Mouse (Mus musculus): ENCODE results near the gene E030025P04Rik. TPM values are rescaled to one million over a fixed set of nuclear protein-coding genes. Genes with fewer than 3 reads are reported as not detected.

Gene E030025P04Rik
- not detected in 2 replicates for polyA plus RNA-seq (2014; fragmentation: Nextera tagmentation; extraction: Ambion mirVana)

DNA sequence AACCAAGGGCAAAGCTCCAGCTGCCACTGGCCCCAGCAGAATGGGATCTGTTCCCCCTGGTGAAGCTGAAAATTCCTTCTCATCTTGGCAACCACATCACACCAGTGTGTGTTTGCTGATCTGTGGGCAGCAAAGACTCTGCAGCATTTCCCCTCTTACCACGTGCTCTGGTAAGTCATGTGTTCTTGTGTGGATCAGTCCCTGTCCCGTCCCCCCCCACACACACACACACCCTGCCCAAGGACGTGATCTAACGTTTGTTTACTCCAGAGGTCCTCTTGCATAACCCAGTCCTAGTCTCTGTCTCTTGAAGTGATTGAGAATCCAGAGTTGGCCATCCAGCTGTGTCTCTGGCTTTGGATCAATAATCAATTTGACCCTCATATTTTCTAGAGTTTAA is at the start of gene E030025P04Rik:
Gene E030025P04Rik, minus strand, starts transcription at position 134 of the 400 bp plus-strand sequence.
- Histone ChIP-seq H3K4me2 (no peak within 1 kb of the TSS), H3K27me3 (ENCODE audit: control insufficient read depth, insufficient read depth, low read length) (peaks cover 2% of the 10 kb centered on the region), H3K27ac (ENCODE audit: low read depth, low read length) (no peak within 1 kb of the TSS), H3K4me1 (ENCODE audit: control insufficient read depth, insufficient read depth, low read length) (no peaks in the 10 kb centered on the region), H3K9ac (ENCODE audit: low read depth, low read length) (no peak within 1 kb of the TSS), H3K4me3 (ENCODE audit: low read depth, low read length) (no peak within 1 kb of the TSS), H3K36me3 (ENCODE audit: control insufficient read depth, insufficient read depth, low read length) (no peaks in the 10 kb centered on the region), H3K9me3 (replicated peaks; ENCODE audit: control insufficient read depth, low read length) (no peaks in the 10 kb centered on the region)
- 74% methylated on average over 4 of the region's 4 CpGs for WGBS (ENCODE audit: insufficient replicate concordance)
- no peak for ATAC-seq (replicated peaks; ENCODE audit: insufficient number of reproducible peaks, low FRiP score, low TSS enrichment)

- Histone ChIP-seq H3K4me1 (ENCODE audit: control insufficient read depth, insufficient read depth, low read length) (no peaks in the 10 kb centered on the region), H3K27me3 (ENCODE audit: control insufficient read depth, insufficient read depth, low read length) (no peaks in the 10 kb centered on the region), H3K9ac (ENCODE audit: low read depth, low read length) (no peak overlapping the region), H3K4me3 (ENCODE audit: low read depth, low read length) (no peak overlapping the region), H3K36me3 (ENCODE audit: control insufficient read depth, insufficient read depth, low read length) (no peaks in the 10 kb centered on the region), H3K9me3 (replicated peaks; ENCODE audit: control insufficient read depth, low read length) (no peaks in the 10 kb centered on the region), H3K4me2 (no peak overlapping the region), H3K27ac (ENCODE audit: low read depth, low read length) (no peak overlapping the region)
- no peak; the same call in 1 of the 2 replicates for ATAC-seq (replicated peaks; ENCODE audit: insufficient number of reproducible peaks, low FRiP score, low TSS enrichment)
- 46% methylated on average over 15 of the region's 15 CpGs for WGBS (ENCODE audit: insufficient replicate concordance)
These were observed 48.7 kb upstream of the E030025P04Rik start for GRCm38 (mm10) chr11:109192673-109193557.

DNA sequence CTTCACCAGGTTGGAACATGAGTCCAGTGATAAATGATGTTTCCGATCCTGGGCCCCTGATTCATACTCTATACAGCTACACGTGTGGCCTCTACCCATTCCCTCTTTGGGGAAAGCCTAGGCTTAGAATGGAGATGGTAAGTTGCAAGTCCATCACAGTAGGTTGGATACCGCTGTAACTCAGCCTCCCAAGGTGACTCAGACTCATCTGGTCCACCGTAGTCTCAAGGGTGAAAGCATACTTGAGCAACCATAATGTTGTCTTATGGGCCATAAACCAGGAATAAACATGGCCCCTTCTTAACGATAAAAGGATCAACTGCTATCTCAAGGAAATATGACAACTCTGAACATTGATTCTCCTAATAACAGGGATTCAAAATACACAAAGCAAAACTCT is 44.1 kb upstream of the E030025P04Rik start:
- H3K27ac ChIP-seq (ENCODE audit: low read depth, low read length) = no peak overlapping the region
- H3K4me2 ChIP-seq = no peak overlapping the region
- no peak overlapping the region for H3K4me3 ChIP-seq (ENCODE audit: low read depth, low read length)
- no peaks in the 10 kb centered on the region for H3K36me3 ChIP-seq (ENCODE audit: control insufficient read depth, insufficient read depth, low read length)
- no peak for ATAC-seq (replicated peaks; ENCODE audit: insufficient number of reproducible peaks, low FRiP score, low TSS enrichment)
- H3K9ac ChIP-seq (ENCODE audit: low read depth, low read length) = no peak overlapping the region
- no peaks in the 10 kb centered on the region for H3K27me3 ChIP-seq (ENCODE audit: control insufficient read depth, insufficient read depth, low read length)
- WGBS (ENCODE audit: insufficient replicate concordance) = 81% methylated on average over 5 of the region's 5 CpGs
- no peaks in the 10 kb centered on the region for H3K9me3 ChIP-seq (replicated peaks; ENCODE audit: control insufficient read depth, low read length)
- H3K4me1 ChIP-seq (ENCODE audit: control insufficient read depth, insufficient read depth, low read length) = no peaks in the 10 kb centered on the region

DNA sequence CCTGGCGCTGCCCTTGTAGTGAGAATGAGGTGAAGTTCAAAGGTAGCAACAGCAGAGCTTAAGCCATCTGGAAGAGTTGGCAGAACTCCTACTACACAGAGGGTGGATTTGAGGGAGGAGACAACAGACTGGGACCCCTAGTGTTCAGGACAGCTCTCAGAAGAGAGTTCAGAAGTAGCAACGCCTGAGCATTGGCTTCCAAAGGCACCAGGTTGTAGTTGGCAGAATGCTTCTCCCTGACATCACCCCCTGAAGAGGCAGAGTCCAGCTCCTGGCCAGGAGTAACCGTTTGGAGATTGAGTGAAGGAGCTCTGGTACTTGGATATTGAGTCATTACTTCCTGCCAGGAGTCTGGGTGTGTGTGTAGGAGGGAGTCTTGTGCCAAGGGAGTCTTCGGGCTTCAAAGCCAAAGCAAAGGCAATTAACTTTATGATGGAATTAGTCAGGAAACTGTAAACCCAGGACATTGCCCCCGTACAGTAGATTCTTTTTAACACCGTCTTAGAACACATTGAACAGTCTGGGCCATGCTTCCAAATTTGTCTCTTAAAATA is 43.5 kb upstream of the E030025P04Rik start:
- no peak for ATAC-seq (replicated peaks; ENCODE audit: insufficient number of reproducible peaks, low FRiP score, low TSS enrichment)
- Histone ChIP-seq H3K27ac (ENCODE audit: low read depth, low read length) (no peak overlapping the region), H3K36me3 (ENCODE audit: control insufficient read depth, insufficient read depth, low read length) (no peaks in the 10 kb centered on the region), H3K4me1 (ENCODE audit: control insufficient read depth, insufficient read depth, low read length) (no peaks in the 10 kb centered on the region), H3K4me2 (no peak overlapping the region), H3K9me3 (replicated peaks; ENCODE audit: control insufficient read depth, low read length) (no peaks in the 10 kb centered on the region), H3K4me3 (ENCODE audit: low read depth, low read length) (no peak overlapping the region), H3K9ac (ENCODE audit: low read depth, low read length) (no peak overlapping the region), H3K27me3 (ENCODE audit: control insufficient read depth, insufficient read depth, low read length) (no peaks in the 10 kb centered on the region)
- WGBS (ENCODE audit: insufficient replicate concordance) = 72% methylated on average over 6 of the region's 6 CpGs

GRCm38 (mm10) chr11:109181118-109181517 is 36.9 kb upstream of the E030025P04Rik start:
- ATAC-seq (replicated peaks; ENCODE audit: insufficient number of reproducible peaks, low FRiP score, low TSS enrichment) = no peak
- no peak overlapping the region for H3K4me2 ChIP-seq
- peaks cover 5% of the 10 kb centered on the region; the same call in 1 of the 2 replicates for H3K4me1 ChIP-seq (ENCODE audit: control insufficient read depth, insufficient read depth, low read length)
- H3K36me3 ChIP-seq (ENCODE audit: control insufficient read depth, insufficient read depth, low read length) = no peaks in the 10 kb centered on the region
- H3K9me3 ChIP-seq (replicated peaks; ENCODE audit: control insufficient read depth, low read length) = no peaks in the 10 kb centered on the region
- no peak overlapping the region for H3K9ac ChIP-seq (ENCODE audit: low read depth, low read length)
- no peak overlapping the region for H3K4me3 ChIP-seq (ENCODE audit: low read depth, low read length)
- no peak overlapping the region for H3K27ac ChIP-seq (ENCODE audit: low read depth, low read length)
- WGBS (ENCODE audit: insufficient replicate concordance) = 70% methylated on average over 7 of the region's 7 CpGs
- H3K27me3 ChIP-seq (ENCODE audit: control insufficient read depth, insufficient read depth, low read length) = no peaks in the 10 kb centered on the region

DNA sequence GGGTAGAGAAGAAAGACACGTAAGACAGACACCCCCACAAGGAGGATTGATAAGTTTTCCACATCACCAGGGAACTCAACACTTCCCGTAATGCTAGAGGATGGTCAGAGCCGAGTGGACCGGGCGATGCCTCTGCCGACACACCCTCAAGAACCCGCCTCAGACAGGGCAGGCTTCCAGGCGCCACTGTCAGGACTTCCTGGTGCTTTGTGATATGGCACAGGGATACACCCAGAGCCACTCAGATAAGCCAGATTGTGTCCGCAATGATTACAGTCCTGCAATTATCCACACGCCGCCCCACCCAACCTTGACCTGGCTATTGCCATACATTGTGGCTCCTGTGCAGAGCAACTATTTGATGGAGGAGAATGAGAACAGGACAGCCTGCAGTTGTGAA is 36.1 kb upstream of the E030025P04Rik start:
- Histone ChIP-seq H3K27ac (ENCODE audit: low read depth, low read length) (no peak overlapping the region), H3K9me3 (replicated peaks; ENCODE audit: control insufficient read depth, low read length) (no peaks in the 10 kb centered on the region), H3K4me1 (ENCODE audit: control insufficient read depth, insufficient read depth, low read length) (peaks cover 5% of the 10 kb centered on the region; the same call in 1 of the 2 replicates), H3K4me3 (ENCODE audit: low read depth, low read length) (no peak overlapping the region), H3K9ac (ENCODE audit: low read depth, low read length) (no peak overlapping the region), H3K27me3 (ENCODE audit: control insufficient read depth, insufficient read depth, low read length) (no peaks in the 10 kb centered on the region), H3K4me2 (no peak overlapping the region), H3K36me3 (ENCODE audit: control insufficient read depth, insufficient read depth, low read length) (no peaks in the 10 kb centered on the region)
- no peak; the same call in 1 of the 2 replicates for ATAC-seq (replicated peaks; ENCODE audit: insufficient number of reproducible peaks, low FRiP score, low TSS enrichment)
- 41% methylated on average over 11 of the region's 11 CpGs for WGBS (ENCODE audit: insufficient replicate concordance)

- 58% methylated on average over 8 of the region's 8 CpGs for WGBS (ENCODE audit: insufficient replicate concordance)
- no peak overlapping the region for H3K27ac ChIP-seq (ENCODE audit: low read depth, low read length)
- H3K27me3 ChIP-seq (ENCODE audit: control insufficient read depth, insufficient read depth, low read length) = no peaks in the 10 kb centered on the region
- no peaks in the 10 kb centered on the region for H3K9me3 ChIP-seq (replicated peaks; ENCODE audit: control insufficient read depth, low read length)
- peaks cover 5% of the 10 kb centered on the region; the same call in 1 of the 2 replicates for H3K4me1 ChIP-seq (ENCODE audit: control insufficient read depth, insufficient read depth, low read length)
- no peak overlapping the region for H3K9ac ChIP-seq (ENCODE audit: low read depth, low read length)
- H3K4me2 ChIP-seq = no peak overlapping the region
- no peak for ATAC-seq (replicated peaks; ENCODE audit: insufficient number of reproducible peaks, low FRiP score, low TSS enrichment)
- no peaks in the 10 kb centered on the region for H3K36me3 ChIP-seq (ENCODE audit: control insufficient read depth, insufficient read depth, low read length)
- H3K4me3 ChIP-seq (ENCODE audit: low read depth, low read length) = no peak overlapping the region
These were observed 34.8 kb upstream of the E030025P04Rik start for GRCm38 (mm10) chr11:109178788-109179518.

- Histone ChIP-seq H3K9me3 (replicated peaks; ENCODE audit: control insufficient read depth, low read length) (peaks cover 4% of the 10 kb centered on the region; the same call in 1 of the 2 replicates), H3K4me3 (ENCODE audit: low read depth, low read length) (no peak overlapping the region)
- ATAC-seq (replicated peaks; ENCODE audit: insufficient number of reproducible peaks, low FRiP score, low TSS enrichment) = no peak
These were observed 31.3 kb upstream of the E030025P04Rik start for GRCm38 (mm10) chr11:109175376-109175969.

More at GRCm38 (mm10) chr11:109175376-109175969, 31.3 kb upstream of the E030025P04Rik start:
- H3K27ac ChIP-seq (ENCODE audit: low read depth, low read length) = no peak overlapping the region
- H3K9ac ChIP-seq (ENCODE audit: low read depth, low read length) = no peak overlapping the region
- 81% methylated on average over 8 of the region's 8 CpGs for WGBS (ENCODE audit: insufficient replicate concordance)
- H3K4me1 ChIP-seq (ENCODE audit: control insufficient read depth, insufficient read depth, low read length) = peaks cover 3% of the 10 kb centered on the region; the same call in 1 of the 2 replicates
- no peaks in the 10 kb centered on the region for H3K36me3 ChIP-seq (ENCODE audit: control insufficient read depth, insufficient read depth, low read length)
- no peak overlapping the region for H3K4me2 ChIP-seq
- no peaks in the 10 kb centered on the region for H3K27me3 ChIP-seq (ENCODE audit: control insufficient read depth, insufficient read depth, low read length)
